Mouse (Mus musculus): Measurements from ENCODE around the gene Sox18. TPM values are rescaled to one million over a fixed set of nuclear protein-coding genes. Genes with fewer than 3 reads are reported as not detected.

The Sox18 gene
- polyA plus RNA-seq, 1 experiment from 2014 or later = 18.6 TPM

GRCm38 (mm10) chr2:181677096-181677754, 5.8 kb upstream of the Sox18 start:
- Histone ChIP-seq H3K4me3 (ENCODE audit: low read depth, low read length) (no peak overlapping the region), H3K4me1 (ENCODE audit: control insufficient read depth, insufficient read depth, low read length) (peaks cover 9% of the 10 kb centered on the region), H3K4me2 (no peak overlapping the region), H3K9ac (ENCODE audit: low read depth, low read length) (no peak overlapping the region), H3K36me3 (ENCODE audit: control insufficient read depth, insufficient read depth, low read length) (no peaks in the 10 kb centered on the region), H3K27ac (ENCODE audit: low read depth, low read length) (0 out of 2 replicates have a peak overlapping the region, but pooled peaks have one; percentile 12), H3K9me3 (replicated peaks; ENCODE audit: control insufficient read depth, low read length) (no peaks in the 10 kb centered on the region), H3K27me3 (ENCODE audit: control insufficient read depth, insufficient read depth, low read length) (peaks cover 21% of the 10 kb centered on the region)
- ATAC-seq (replicated peaks; ENCODE audit: insufficient number of reproducible peaks, low FRiP score, low TSS enrichment) = no peak
- WGBS (ENCODE audit: insufficient replicate concordance) = 54% methylated on average over 5 of the region's 5 CpGs

DNA sequence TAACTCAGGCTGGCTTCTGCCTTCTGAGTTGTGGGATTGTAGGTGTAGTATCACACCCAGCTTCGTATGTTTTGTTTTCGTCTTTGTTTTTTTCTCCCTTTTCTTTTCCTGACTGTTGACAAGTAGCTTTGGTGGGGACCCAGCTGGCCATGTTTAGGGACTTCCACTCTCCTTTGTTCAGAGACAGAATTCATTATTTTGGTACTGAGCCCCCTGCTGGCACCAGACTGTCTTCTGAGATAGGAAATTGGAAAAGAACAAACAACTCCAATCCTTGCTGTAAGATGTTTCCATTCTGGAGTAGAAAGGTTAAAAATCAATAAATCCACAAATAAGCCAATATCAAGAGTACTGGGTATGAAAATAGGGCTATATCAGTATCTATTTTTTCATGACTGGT, 5.0 kb upstream of the Sox18 start:
- ATAC-seq (replicated peaks; ENCODE audit: insufficient number of reproducible peaks, low FRiP score, low TSS enrichment) = no peak
- H3K4me3 ChIP-seq (ENCODE audit: low read depth, low read length) = no peak overlapping the region
- 41% methylated on average over 2 of the region's 2 CpGs for WGBS (ENCODE audit: insufficient replicate concordance)
- peaks cover 9% of the 10 kb centered on the region for H3K4me1 ChIP-seq (ENCODE audit: control insufficient read depth, insufficient read depth, low read length)
- H3K27ac ChIP-seq (ENCODE audit: low read depth, low read length) = peak overlapping the region; percentile 50; the same call in 1 of the 2 replicates
- H3K4me2 ChIP-seq = no peak overlapping the region
- H3K27me3 ChIP-seq (ENCODE audit: control insufficient read depth, insufficient read depth, low read length) = peaks cover 29% of the 10 kb centered on the region
- no peak overlapping the region for H3K9ac ChIP-seq (ENCODE audit: low read depth, low read length)
- no peaks in the 10 kb centered on the region for H3K36me3 ChIP-seq (ENCODE audit: control insufficient read depth, insufficient read depth, low read length)
- H3K9me3 ChIP-seq (replicated peaks; ENCODE audit: control insufficient read depth, low read length) = no peaks in the 10 kb centered on the region

DNA sequence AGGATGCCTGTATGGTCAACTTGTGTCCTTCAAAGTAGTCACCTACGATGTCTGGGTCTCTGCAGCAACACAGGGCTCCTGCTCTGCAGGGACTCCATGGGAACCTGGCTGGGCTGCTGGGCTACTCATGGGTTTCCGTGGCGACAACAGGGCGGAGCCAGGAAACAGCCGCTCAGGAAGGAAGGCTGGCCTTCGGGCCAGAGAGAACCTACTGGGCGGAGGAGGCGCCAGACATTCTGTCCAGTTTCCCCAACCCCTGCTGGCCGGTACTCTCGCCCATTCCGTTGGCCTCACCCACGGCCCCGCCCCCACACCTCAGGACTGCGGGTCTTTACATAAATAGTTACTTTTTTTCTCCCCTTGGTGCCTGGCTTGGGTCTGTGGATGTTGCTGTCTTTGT, 4.0 kb upstream of the Sox18 start:
- H3K27ac ChIP-seq (ENCODE audit: low read depth, low read length) = 0 out of 2 replicates have a peak overlapping the region, but pooled peaks have one; percentile 22
- H3K36me3 ChIP-seq (ENCODE audit: control insufficient read depth, insufficient read depth, low read length) = no peaks in the 10 kb centered on the region
- under 1% methylated on average over 14 of the region's 14 CpGs for WGBS (ENCODE audit: insufficient replicate concordance)
- peaks cover 9% of the 10 kb centered on the region for H3K4me1 ChIP-seq (ENCODE audit: control insufficient read depth, insufficient read depth, low read length)
- peak overlapping the region; percentile 61 for H3K4me2 ChIP-seq
- H3K4me3 ChIP-seq (ENCODE audit: low read depth, low read length) = no peak overlapping the region; the same call in 1 of the 2 replicates
- peaks cover 39% of the 10 kb centered on the region for H3K27me3 ChIP-seq (ENCODE audit: control insufficient read depth, insufficient read depth, low read length)
- ATAC-seq (replicated peaks; ENCODE audit: insufficient number of reproducible peaks, low FRiP score, low TSS enrichment) = 0 out of 2 replicates have a peak, but pooled peaks have one; percentile 8
- peak overlapping the region; percentile 54 for H3K9ac ChIP-seq (ENCODE audit: low read depth, low read length)
- no peaks in the 10 kb centered on the region for H3K9me3 ChIP-seq (replicated peaks; ENCODE audit: control insufficient read depth, low read length)

- Histone ChIP-seq H3K9ac (ENCODE audit: low read depth, low read length) (no peak overlapping the region), H3K4me2 (peak overlapping the region; percentile 61), H3K4me3 (ENCODE audit: low read depth, low read length) (no peak overlapping the region), H3K9me3 (replicated peaks; ENCODE audit: control insufficient read depth, low read length) (no peaks in the 10 kb centered on the region), H3K27me3 (ENCODE audit: control insufficient read depth, insufficient read depth, low read length) (peaks cover 44% of the 10 kb centered on the region), H3K4me1 (ENCODE audit: control insufficient read depth, insufficient read depth, low read length) (peaks cover 14% of the 10 kb centered on the region), H3K36me3 (ENCODE audit: control insufficient read depth, insufficient read depth, low read length) (no peaks in the 10 kb centered on the region), H3K27ac (ENCODE audit: low read depth, low read length) (0 out of 2 replicates have a peak overlapping the region, but pooled peaks have one; percentile 22)
- no peak for ATAC-seq (replicated peaks; ENCODE audit: insufficient number of reproducible peaks, low FRiP score, low TSS enrichment)
- 76% methylated on average over 4 of the region's 4 CpGs for WGBS (ENCODE audit: insufficient replicate concordance)
These were observed 3.5 kb upstream of the Sox18 start for GRCm38 (mm10) chr2:181674934-181675333.

DNA sequence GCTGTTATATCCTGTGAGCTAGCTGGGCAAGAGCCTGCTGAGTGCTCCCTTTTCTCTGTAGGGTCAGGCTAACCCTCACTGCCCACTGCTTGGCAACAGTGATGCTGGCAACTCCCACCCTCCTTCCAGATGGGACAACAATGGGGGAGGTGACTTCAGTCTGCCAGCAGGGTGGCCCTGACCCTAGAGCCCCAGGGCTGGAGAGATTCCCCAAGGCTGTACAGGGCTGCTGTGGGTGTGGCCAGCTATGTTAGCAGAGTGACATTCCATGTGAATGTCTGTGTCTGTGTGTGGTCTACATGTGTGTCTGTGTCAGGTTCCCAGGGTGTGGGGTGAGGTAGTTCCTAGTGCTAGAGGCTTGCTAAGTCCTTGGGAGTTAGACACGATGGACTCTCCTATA, 2.1 kb upstream of the Sox18 start:
- H3K9me3 ChIP-seq (replicated peaks; ENCODE audit: control insufficient read depth, low read length) = no peaks in the 10 kb centered on the region
- H3K4me3 ChIP-seq (ENCODE audit: low read depth, low read length) = no peak overlapping the region
- H3K27ac ChIP-seq (ENCODE audit: low read depth, low read length) = no peak overlapping the region
- H3K4me1 ChIP-seq (ENCODE audit: control insufficient read depth, insufficient read depth, low read length) = peaks cover 14% of the 10 kb centered on the region
- H3K27me3 ChIP-seq (ENCODE audit: control insufficient read depth, insufficient read depth, low read length) = peaks cover 58% of the 10 kb centered on the region
- ATAC-seq (replicated peaks; ENCODE audit: insufficient number of reproducible peaks, low FRiP score, low TSS enrichment) = no peak
- no peak overlapping the region for H3K9ac ChIP-seq (ENCODE audit: low read depth, low read length)
- no peak overlapping the region for H3K4me2 ChIP-seq
- no peaks in the 10 kb centered on the region for H3K36me3 ChIP-seq (ENCODE audit: control insufficient read depth, insufficient read depth, low read length)
- 65% methylated on average over 1 of the region's 1 CpGs for WGBS (ENCODE audit: insufficient replicate concordance)

- Histone ChIP-seq H3K9me3 (replicated peaks; ENCODE audit: control insufficient read depth, low read length) (no peaks in the 10 kb centered on the region), H3K4me1 (ENCODE audit: control insufficient read depth, insufficient read depth, low read length) (peaks cover 14% of the 10 kb centered on the region), H3K27ac (ENCODE audit: low read depth, low read length) (no peak overlapping the region), H3K36me3 (ENCODE audit: control insufficient read depth, insufficient read depth, low read length) (no peaks in the 10 kb centered on the region), H3K4me3 (ENCODE audit: low read depth, low read length) (peak overlapping the region; percentile 56; the same call in 1 of the 2 replicates), H3K9ac (ENCODE audit: low read depth, low read length) (no peak overlapping the region), H3K27me3 (ENCODE audit: control insufficient read depth, insufficient read depth, low read length) (peaks cover 64% of the 10 kb centered on the region), H3K4me2 (peak overlapping the region; percentile 83)
- ATAC-seq (replicated peaks; ENCODE audit: insufficient number of reproducible peaks, low FRiP score, low TSS enrichment) = no peak
- 22% methylated on average over 7 of the region's 7 CpGs for WGBS (ENCODE audit: insufficient replicate concordance)
These were observed 544 bp upstream of the Sox18 start for GRCm38 (mm10) chr2:181671984-181672383.

DNA sequence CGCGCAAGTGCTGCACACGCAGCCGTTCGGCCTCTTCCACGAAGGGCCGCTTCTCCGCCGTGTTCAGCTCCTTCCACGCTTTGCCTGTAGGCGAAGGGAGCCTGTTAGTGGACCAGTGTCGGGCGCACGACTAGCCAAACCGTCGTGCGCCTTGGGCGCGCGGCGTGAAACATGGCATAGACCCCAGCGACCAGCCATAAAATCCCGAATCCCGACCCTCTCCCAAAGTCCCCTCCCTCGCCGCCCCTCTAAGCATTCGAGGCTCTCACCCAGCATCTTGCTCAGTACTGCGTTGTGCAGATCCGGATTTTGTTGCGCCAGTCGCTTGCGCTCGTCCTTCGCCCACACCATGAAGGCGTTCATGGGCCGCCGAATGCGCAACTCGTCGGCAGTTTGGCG, 528 bp downstream of the Sox18 start:
- WGBS (ENCODE audit: insufficient replicate concordance) = under 1% methylated on average over 41 of the region's 41 CpGs
- ATAC-seq (replicated peaks; ENCODE audit: insufficient number of reproducible peaks, low FRiP score, low TSS enrichment) = no peak
- peak overlapping the region; percentile 65 for H3K9ac ChIP-seq (ENCODE audit: low read depth, low read length)
- H3K36me3 ChIP-seq (ENCODE audit: control insufficient read depth, insufficient read depth, low read length) = no peaks in the 10 kb centered on the region
- no peak overlapping the region for H3K27ac ChIP-seq (ENCODE audit: low read depth, low read length)
- peaks cover 64% of the 10 kb centered on the region for H3K27me3 ChIP-seq (ENCODE audit: control insufficient read depth, insufficient read depth, low read length)
- H3K4me2 ChIP-seq = peak overlapping the region; percentile 83
- H3K4me1 ChIP-seq (ENCODE audit: control insufficient read depth, insufficient read depth, low read length) = peaks cover 14% of the 10 kb centered on the region
- H3K9me3 ChIP-seq (replicated peaks; ENCODE audit: control insufficient read depth, low read length) = no peaks in the 10 kb centered on the region
- peak overlapping the region; percentile 56 for H3K4me3 ChIP-seq (ENCODE audit: low read depth, low read length)

- Histone ChIP-seq H3K27ac (ENCODE audit: low read depth, low read length) (no peak overlapping the region), H3K27me3 (ENCODE audit: control insufficient read depth, insufficient read depth, low read length) (peaks cover 64% of the 10 kb centered on the region), H3K9ac (ENCODE audit: low read depth, low read length) (peak overlapping the region; percentile 65), H3K4me1 (ENCODE audit: control insufficient read depth, insufficient read depth, low read length) (peaks cover 10% of the 10 kb centered on the region), H3K4me2 (peak overlapping the region; percentile 83), H3K9me3 (replicated peaks; ENCODE audit: control insufficient read depth, low read length) (no peaks in the 10 kb centered on the region), H3K4me3 (ENCODE audit: low read depth, low read length) (peak overlapping the region; percentile 56), H3K36me3 (ENCODE audit: control insufficient read depth, insufficient read depth, low read length) (no peaks in the 10 kb centered on the region)
- 4% methylated on average over 54 of the region's 56 CpGs for WGBS (ENCODE audit: insufficient replicate concordance)
- ATAC-seq (replicated peaks; ENCODE audit: insufficient number of reproducible peaks, low FRiP score, low TSS enrichment) = no peak
These were observed 1.0 kb downstream of the Sox18 start for GRCm38 (mm10) chr2:181670285-181670912.
